Mouse (Mus musculus) erythroblast, embryonic 14.5 days (primary cell): ENCODE data around the gene 0610010K14Rik.

Source experiments
- GATA1 ChIP-seq: IDR thresholded peaks from 2 replicates; pipeline ENCODE4 v1.6.1; 2012; ENCODE audit warnings: low read length, inconsistent platforms, mixed read lengths
- TAL1 ChIP-seq: IDR thresholded peaks from 3 replicates; pipeline ENCODE4 v1.6.1; 2012; ENCODE audit warnings: low read length, inconsistent platforms, mixed read lengths

DNA sequence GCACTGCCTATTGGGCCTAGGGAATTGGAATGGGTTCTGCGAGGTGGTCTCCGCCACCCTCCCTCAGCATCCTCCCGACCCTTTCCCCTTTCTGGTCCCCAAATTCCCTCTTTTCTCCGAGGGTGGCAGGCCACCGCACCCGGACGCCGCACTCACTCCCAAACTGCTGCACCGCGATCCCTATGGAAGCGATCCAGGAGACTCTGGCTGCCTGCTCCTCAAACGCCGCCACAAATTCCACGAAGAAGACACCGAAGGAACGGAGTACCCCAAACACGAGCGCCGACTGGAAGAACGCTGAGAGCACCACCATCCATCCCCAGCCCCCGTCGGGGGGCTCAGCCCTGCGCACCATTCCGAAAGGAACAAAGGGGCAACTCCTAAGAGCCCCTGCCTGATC lies 17.4 kb downstream of the 0610010K14Rik start:
- no peak for TF ChIP-seq GATA1
- TF ChIP-seq TAL1, result no peak
